Mouse (Mus musculus): ENCODE measurements around the gene Dok5.

DNA sequence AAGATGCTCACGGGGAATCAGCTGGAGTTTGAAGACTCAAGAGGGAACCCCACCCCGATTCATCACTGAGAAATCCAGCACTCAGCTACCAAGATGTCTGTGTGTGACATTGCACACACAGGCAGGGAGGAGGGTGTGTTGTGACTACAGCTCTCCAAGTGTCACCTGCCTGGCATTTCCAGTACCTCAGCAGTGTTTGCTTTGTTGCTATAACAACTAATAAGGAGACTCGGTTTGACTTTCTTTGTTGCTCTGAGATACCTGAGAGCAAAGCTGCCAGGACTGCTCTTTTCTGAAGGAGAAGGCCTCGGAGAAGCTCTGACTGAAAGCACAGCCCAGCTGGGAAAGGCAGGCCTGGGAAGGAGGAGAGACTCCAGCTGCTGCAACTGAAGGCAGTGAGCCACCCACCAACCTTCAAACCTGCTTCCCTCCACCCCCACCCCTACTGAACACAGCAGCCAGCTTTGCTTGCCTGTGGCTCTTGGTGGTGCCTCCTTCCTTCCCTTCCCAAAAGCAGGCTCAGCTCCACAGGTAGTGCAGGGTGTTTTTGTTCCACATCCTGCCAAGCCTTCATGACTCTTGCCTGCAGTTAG is 152.7 kb downstream of the Dok5 start:
- TF ChIP-seq CTCF (IDR thresholded peaks at IDR 0.05; ENCODE audit: low read depth, low read length): no peak
- TF ChIP-seq POLR2A (IDR thresholded peaks at IDR 0.05; ENCODE audit: borderline replicate concordance, low read depth, low read length): no peak
